Mouse (Mus musculus): ENCODE results near the gene Tnfsf13.

- TF ChIP-seq CTCF (IDR thresholded peaks at IDR 0.05; ENCODE audit: extremely low read depth, insufficient read length, insufficient replicate concordance, low read depth, low read length), result no peak
- no peak for TF ChIP-seq POLR2A (IDR thresholded peaks at IDR 0.05; ENCODE audit: low read depth, low read length)
Observed at GRCm38 (mm10) chr11:69715929-69716328, 30.3 kb upstream of the Tnfsf13 start.

Measured in small intestine, adult 2 months (tissue).